Mouse (Mus musculus) stomach, embryonic 15.5 days (tissue): ENCODE measurements around the gene Zfp239. TPM values are rescaled to one million over a fixed set of nuclear protein-coding genes. Genes with fewer than 3 reads are reported as not detected.
A peak's percentile ranks its signal among the peaks of the same experiment; 100 is the strongest.
"Not testable (repeated sequence)": the region's sequence is repeated elsewhere in the genome, so short reads cannot be mapped to it uniquely, and the experiment has no call there.

Experiments
- ATAC-seq: fragments of 200-750 bp; cut with Nextera tagmentation; 2 replicates; pipeline ENCODE4 v1.8.0; 2017; ENCODE audit warnings: low read depth, moderate number of reproducible peaks, moderate TSS enrichment; ENCODE audit not compliant: insufficient read depth, low FRiP score
- H3K27ac ChIP-seq: fragments of 300-500 bp; sonication (generic); 2 replicates; pipeline ENCODE4 v1.5.1; 2015; ENCODE audit warnings: mild to moderate bottlenecking, inconsistent platforms
- H3K27me3 ChIP-seq: fragments of 300-500 bp; sonication (generic); replicated peaks from 2 replicates; pipeline ENCODE4 v1.6.1; 2015; ENCODE audit warnings: inconsistent platforms
- H3K36me3 ChIP-seq: fragments of 300-500 bp; sonication (generic); 2 replicates; pipeline ENCODE4 v1.6.1; 2015; ENCODE audit warnings: inconsistent platforms
- H3K4me1 ChIP-seq: fragments of 300-500 bp; sonication (generic); 2 replicates; pipeline ENCODE4 v1.6.1; 2015; ENCODE audit warnings: inconsistent platforms
- H3K4me2 ChIP-seq: fragments of 300-500 bp; sonication (generic); 2 replicates; pipeline ENCODE4 v1.6.1; 2015; ENCODE audit warnings: mild to moderate bottlenecking, inconsistent platforms
- H3K4me3 ChIP-seq: fragments of 300-500 bp; sonication (generic); replicated peaks from 2 replicates; pipeline ENCODE4 v1.5.1; 2015; ENCODE audit warnings: inconsistent platforms
- H3K9ac ChIP-seq: fragments of 300-500 bp; sonication (generic); 2 replicates; pipeline ENCODE4 v1.6.1; 2015; ENCODE audit warnings: inconsistent platforms
- H3K9me3 ChIP-seq: fragments of 300-500 bp; sonication (generic); 2 replicates; pipeline ENCODE4 v1.6.1; 2016; ENCODE audit warnings: inconsistent platforms
- WGBS: fragments of 180-500 bp; shearing (Covaris S2); methylation state at CpG from one replicate; pipeline ENCODE4 v1.1.7; 2015; 5-methylcytosine and 5-hydroxymethylcytosine counted together
- polyA plus RNA-seq: library from polyadenylated mRNA; unstranded; fragments of >200 nt; fragmentation: Nextera tagmentation; extraction: Ambion mirVana; gene quantifications from 2 replicates; pipeline ENCODE4 v1.2.1, GENCODE M21; 2015

The Zfp239 gene
- polyA plus RNA-seq, 1 experiment from 2014 or later, result 6.4 TPM

DNA sequence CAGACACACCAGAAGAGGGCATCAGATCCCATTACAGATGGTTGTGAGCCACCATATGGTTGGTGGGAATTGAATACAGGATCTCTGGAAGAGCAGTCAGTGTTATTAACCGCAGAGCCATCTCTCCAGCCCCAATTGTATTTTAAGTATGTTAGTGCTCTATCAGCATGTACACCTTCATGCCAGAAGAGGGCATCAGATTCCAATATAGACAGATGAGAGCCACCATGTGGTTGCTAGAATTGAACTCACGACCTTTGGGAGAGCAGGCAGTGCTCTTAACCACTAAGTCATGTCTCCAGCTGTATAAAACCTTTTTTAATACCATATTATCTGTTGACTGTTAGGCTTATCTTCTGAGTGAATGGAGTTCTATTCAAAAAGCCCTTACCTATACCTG lies 10.2 kb upstream of the Zfp239 start:
- Histone ChIP-seq H3K27ac (no peak overlapping the region), H3K27me3 (no peaks in the 10 kb centered on the region), H3K4me1 (no peaks in the 10 kb centered on the region), H3K9ac (no peak overlapping the region), H3K36me3 (peaks cover 13% of the 10 kb centered on the region), H3K4me2 (no peak overlapping the region), H3K9me3 (no peaks in the 10 kb centered on the region), H3K4me3 (no peak overlapping the region)
- 62% methylated on average over 2 of the region's 2 CpGs for WGBS
- no peak for ATAC-seq

DNA sequence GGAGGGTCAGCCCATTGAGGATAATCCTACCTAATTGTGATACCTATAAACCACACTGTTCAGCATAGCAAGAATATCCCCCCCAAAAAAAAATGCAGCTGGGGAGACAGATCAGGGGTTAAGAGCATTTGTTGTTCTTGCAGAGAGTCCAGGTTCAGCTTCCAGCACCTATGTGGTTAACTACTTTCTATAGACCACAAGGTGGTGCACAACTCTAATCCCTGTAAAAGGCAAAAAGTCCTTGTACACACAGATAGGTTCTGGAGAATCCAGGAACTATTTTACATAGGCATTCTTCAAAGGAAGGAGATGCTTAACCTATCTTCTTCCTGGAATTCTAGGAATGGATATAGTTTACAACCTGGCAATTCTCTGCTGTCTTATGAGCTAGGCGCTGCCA lies 3.9 kb upstream of the Zfp239 start:
- Histone ChIP-seq H3K27ac (no peak overlapping the region), H3K36me3 (no peaks in the 10 kb centered on the region), H3K9me3 (no peaks in the 10 kb centered on the region), H3K27me3 (no peaks in the 10 kb centered on the region), H3K4me1 (no peaks in the 10 kb centered on the region), H3K9ac (no peak overlapping the region), H3K4me2 (no peak overlapping the region), H3K4me3 (no peak overlapping the region)
- 64% methylated on average over 1 of the region's 1 CpGs for WGBS
- no peak for ATAC-seq

DNA sequence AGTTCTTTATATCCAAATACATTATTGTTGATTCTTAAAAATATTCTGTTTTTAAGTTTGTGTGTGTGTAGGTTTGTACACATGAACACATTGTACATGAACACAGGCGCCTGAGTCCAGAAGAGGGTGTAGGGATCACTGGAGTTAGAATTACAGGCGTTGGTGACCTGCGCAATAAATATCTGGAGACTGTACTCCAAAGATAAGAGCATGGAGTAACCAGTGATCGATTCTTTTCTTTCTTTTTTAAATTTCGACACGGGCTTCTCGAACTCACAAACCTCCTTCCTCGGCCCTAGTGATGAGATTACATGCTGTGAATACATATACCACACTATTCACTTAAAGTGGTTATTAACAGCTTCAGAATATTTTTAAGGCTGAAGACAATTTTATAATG lies 565 bp downstream of the Zfp239 start:
- no peaks in the 10 kb centered on the region for H3K9me3 ChIP-seq
- WGBS, result 75% methylated on average over 8 of the region's 8 CpGs
- no peaks in the 10 kb centered on the region for H3K36me3 ChIP-seq
- no peak overlapping the region for H3K9ac ChIP-seq
- H3K4me1 ChIP-seq, result no peaks in the 10 kb centered on the region
- H3K27ac ChIP-seq, result no peak overlapping the region
- no peaks in the 10 kb centered on the region for H3K27me3 ChIP-seq
- H3K4me3 ChIP-seq, result peak overlapping the region; percentile 73; the same call in 1 of the 2 replicates
- peak; percentile 67; the same call in 1 of the 2 replicates for ATAC-seq
- H3K4me2 ChIP-seq, result peak overlapping the region; percentile 96

DNA sequence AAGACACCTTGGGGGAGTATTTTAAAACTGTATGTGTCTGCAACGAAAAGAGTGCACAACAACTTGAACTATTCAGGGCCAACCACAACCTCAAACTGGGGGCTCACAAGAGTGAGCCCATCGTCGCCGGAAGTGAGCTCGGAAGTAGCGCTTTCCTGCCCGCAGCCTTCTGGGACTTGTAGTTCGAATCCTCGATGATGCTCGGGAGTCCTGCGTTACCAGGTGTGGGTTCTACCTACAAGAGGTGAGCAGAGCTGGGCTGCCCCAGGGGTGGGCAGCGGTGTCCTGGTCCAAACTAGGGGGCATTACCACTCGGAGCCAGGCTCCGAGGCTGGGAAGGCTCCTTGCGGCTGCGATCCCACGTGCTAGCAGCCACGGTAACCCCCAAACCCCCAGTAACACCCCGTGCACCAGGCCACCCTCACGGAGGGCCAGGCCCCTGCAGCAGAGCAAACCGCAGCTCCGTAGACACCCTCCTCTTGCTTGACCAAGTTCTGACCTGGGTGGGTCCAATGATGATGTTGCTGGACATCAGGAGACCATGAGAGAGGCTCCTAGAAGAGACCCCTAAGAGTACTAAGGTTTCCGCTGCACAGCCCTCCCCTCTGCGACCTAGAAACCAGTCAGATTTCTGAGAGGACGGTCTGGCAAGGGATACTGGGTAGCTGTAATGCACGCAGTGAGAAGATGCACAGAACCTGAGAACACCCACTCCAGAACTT lies 1.2 kb downstream of the Zfp239 start:
- no peaks in the 10 kb centered on the region for H3K36me3 ChIP-seq
- H3K27ac ChIP-seq, result no peak overlapping the region
- WGBS, result 3% methylated on average over 26 of the region's 26 CpGs
- H3K4me1 ChIP-seq, result no peaks in the 10 kb centered on the region
- H3K9ac ChIP-seq, result peak overlapping the region; percentile 40; the same call in 1 of the 2 replicates
- H3K9me3 ChIP-seq, result no peaks in the 10 kb centered on the region
- peak; percentile 86 for ATAC-seq
- no peaks in the 10 kb centered on the region for H3K27me3 ChIP-seq
- peak overlapping the region; percentile 96 for H3K4me2 ChIP-seq
- peak overlapping the region; percentile 73 for H3K4me3 ChIP-seq

DNA sequence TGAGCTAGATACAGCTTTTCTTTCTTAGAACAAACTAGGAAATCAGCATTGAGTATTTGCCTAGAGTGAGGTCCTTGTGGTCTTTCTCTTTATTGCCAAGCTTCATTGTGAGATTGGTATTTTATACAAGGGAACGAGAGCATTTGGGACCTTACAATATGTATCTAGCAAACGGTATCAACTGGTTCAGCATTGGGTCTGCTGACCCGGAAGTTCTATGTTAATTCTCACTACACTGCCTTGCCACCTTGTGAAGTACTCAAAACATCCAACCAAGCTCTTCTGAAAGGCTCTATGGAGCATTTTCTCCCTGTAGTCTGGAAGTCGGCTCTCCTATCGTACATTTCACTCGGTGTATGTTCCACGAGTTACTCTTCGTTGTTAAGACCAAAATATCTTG lies 1.9 kb downstream of the Zfp239 start:
- ATAC-seq, result no peak
- Histone ChIP-seq H3K9ac (no peak overlapping the region), H3K4me3 (peak overlapping the region; percentile 73), H3K27me3 (no peaks in the 10 kb centered on the region), H3K4me1 (no peaks in the 10 kb centered on the region), H3K27ac (no peak overlapping the region), H3K9me3 (no peaks in the 10 kb centered on the region), H3K36me3 (no peaks in the 10 kb centered on the region), H3K4me2 (peak overlapping the region; percentile 96)
- WGBS, result 91% methylated on average over 8 of the region's 8 CpGs

DNA sequence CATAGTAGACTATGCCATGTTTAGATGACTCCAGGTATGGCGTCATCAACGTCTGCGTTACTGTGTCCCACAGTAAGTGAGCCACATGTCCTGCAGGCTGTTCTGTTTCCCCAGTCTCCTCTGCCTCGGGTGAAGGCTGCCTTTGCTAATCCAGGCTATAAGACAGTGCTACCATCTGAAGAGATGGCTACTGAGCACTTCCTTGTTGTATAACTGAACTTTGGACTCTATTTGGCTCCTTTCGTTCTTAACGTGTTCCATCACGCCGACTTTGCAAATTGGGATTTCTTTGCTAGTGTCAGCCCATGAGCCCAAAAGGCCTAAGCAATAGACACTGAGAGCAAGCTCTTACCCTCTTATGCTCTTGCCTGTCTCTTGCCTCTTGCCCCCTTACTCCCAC lies 6.3 kb downstream of the Zfp239 start:
- no peak for ATAC-seq
- Histone ChIP-seq H3K4me3 (no peak overlapping the region), H3K4me2 (no peak overlapping the region), H3K36me3 (no peaks in the 10 kb centered on the region), H3K4me1 (no peaks in the 10 kb centered on the region), H3K9ac (no peak overlapping the region), H3K27me3 (no peaks in the 10 kb centered on the region), H3K27ac (no peak overlapping the region), H3K9me3 (no peaks in the 10 kb centered on the region)
- WGBS, result 84% methylated on average over 8 of the region's 8 CpGs

DNA sequence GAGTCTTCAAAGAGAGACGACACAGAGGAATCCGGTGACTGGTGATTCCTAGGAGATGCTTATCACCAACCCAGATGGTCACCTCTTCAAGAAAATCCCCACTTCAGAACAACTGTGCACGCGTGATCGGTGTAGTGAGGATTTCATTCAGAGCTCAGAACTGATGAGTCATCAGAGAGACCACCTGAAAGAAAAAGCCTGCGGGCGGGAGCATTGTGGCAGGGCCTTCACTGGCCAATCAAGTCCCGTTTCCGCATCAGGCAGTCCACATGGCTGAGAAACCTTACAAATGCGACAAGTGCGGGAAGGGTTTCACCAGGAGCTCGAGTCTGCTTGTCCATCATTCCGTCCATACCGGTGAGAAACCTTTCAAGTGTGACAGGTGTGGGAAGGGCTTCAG lies 9.1 kb downstream of the Zfp239 start:
- no peak overlapping the region for H3K4me3 ChIP-seq
- 76% methylated on average over 14 of the region's 14 CpGs for WGBS
- H3K4me1 ChIP-seq, result no peaks in the 10 kb centered on the region

DNA sequence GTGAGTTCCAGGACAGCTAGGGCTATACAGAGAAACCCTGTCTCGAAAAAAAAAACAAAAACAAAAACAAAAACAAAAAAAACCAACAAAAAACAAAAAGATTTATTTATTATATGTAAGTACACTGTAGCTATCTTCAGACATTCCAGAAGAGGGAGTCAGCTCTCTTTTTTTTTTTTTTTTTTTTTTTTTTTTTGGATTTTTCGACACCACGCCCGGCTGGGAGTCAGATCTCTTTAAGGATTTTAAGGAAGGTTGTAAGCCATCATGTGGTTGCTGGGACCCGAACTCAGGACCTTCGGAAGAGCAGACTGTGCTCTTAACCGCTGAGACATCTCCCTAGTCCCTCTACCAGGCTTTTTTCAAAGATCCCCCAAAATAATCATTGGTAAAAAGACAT lies 11.6 kb downstream of the Zfp239 start:
- H3K36me3 ChIP-seq, H3K9ac ChIP-seq, ATAC-seq, H3K4me1 ChIP-seq, H3K27ac ChIP-seq, H3K27me3 ChIP-seq, H3K9me3 ChIP-seq, H3K4me2 ChIP-seq, H3K4me3 ChIP-seq: not testable (repeated sequence)
- WGBS, result 86% methylated on average over 7 of the region's 7 CpGs

More for the DNA sequence above, 9.1 kb downstream of the Zfp239 start:
- Histone ChIP-seq H3K4me2 (no peak overlapping the region), H3K27ac (no peak overlapping the region), H3K9me3 (no peaks in the 10 kb centered on the region), H3K27me3 (no peaks in the 10 kb centered on the region), H3K36me3 (no peaks in the 10 kb centered on the region), H3K9ac (no peak overlapping the region)
- ATAC-seq, result no peak

DNA sequence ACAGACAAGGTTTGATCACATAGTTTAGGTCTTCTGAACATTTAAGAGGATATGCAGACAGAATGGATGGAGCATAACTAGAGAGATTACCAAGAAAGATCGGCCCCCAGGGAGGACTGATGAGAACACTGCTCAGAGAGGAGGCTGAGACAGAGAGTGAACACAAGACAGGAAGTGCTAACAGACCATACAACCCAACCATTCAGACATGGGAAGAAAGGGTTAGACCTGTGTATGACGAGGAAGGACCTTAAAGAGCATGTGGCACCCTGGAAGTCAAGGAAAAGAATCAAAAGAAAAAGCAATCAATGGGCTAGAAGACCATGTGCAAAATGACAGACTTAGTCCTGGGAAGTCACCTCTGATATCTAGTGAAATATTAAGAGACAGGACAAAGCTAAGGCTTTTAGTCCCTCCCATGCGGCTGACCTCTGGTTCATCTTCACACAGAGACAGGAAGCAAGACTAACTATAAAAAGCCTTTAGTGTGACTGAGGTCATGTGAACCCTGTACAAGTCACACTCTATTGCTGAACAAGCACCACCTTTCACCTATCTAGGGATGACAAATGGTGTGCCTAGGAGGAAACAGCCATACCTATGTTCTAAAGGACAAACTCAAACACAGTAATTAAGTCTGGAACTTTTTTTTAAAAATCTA lies 12.9 kb downstream of the Zfp239 start:
- Histone ChIP-seq H3K27me3 (no peaks in the 10 kb centered on the region), H3K4me2 (no peak overlapping the region), H3K9me3 (no peaks in the 10 kb centered on the region), H3K36me3 (no peaks in the 10 kb centered on the region), H3K9ac (no peak overlapping the region), H3K4me1 (no peaks in the 10 kb centered on the region), H3K4me3 (no peak overlapping the region), H3K27ac (no peak overlapping the region)
- no peak for ATAC-seq
- 84% methylated on average over 3 of the region's 3 CpGs for WGBS

DNA sequence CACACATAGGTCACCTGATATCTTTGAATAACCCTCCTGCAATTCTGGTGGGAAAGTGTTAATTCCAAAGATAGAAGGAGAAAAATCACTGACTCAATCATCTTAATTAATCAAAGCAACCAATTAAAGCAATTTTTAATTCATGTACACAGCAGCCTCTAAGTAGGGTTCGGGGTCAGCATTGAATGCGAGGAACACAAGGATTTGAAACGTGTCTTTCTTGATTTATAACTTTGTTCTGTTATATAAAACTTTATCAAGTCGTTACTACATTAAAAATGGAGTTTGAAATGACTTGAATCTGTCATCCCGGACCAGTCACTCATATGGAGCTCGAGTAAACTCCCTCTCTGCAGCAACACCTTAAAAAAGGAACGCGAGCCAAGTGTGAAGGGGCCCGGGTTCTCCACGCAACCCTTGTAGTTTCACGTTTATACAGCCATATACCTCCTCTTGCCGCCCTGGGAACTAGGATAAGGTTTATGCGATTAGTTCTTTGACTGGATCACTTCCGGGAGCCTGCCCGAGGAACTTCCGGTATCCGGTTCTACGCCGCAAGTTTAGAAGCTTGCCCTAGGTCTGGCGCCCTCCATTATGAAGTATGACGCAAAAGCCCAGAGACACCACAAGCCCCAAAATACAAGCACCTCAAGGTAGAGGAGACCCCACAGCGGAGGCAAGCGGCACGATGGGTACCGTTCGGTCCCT lies 17.0 kb downstream of the Zfp239 start:
- Histone ChIP-seq H3K27me3 (no peaks in the 10 kb centered on the region), H3K4me3 (peak overlapping the region; percentile 51), H3K4me2 (peak overlapping the region; percentile 65), H3K36me3 (no peaks in the 10 kb centered on the region), H3K4me1 (no peaks in the 10 kb centered on the region), H3K9me3 (no peaks in the 10 kb centered on the region), H3K9ac (peak overlapping the region; percentile 45; the same call in 1 of the 2 replicates), H3K27ac (peak overlapping the region; percentile 99)
- ATAC-seq, result peak; percentile 84
- 12% methylated on average over 26 of the region's 26 CpGs for WGBS

DNA sequence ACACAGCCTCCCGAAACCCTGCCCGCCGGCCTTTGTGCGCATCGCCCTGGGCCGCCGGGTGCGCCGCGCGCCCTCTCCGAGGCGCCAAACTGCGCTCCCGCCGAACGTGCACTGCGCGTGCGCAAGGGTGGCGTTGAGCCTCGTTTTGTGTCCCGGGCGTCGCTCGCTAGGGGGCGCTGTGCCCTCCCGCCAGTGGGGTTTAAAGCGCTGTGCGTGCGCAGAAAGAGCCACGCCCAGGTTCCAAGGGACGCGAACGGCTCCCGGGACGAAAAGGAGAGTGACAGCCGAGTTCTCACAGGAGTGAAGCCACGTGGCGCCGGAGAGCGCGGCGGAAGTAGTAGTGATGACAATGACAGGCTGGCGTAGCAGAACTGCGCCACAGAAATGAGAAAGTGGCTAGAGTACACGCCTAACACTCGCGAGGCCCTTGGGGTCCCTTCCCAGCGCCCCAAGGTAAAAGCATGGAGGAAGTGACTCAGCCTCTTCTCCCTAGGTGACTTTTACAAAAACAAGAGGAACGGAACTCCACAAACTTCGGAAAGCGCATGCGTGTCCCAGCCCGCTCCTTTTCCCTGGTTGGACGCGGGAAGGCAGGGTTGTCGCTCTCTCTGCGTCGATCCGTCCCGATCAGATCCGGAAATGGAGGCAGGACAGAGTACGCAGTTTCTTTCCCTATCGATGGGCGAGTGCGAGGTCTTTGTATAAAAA lies 17.7 kb downstream of the Zfp239 start:
- no peaks in the 10 kb centered on the region for H3K9me3 ChIP-seq
- WGBS, result under 1% methylated on average over 67 of the region's 67 CpGs
- no peaks in the 10 kb centered on the region for H3K27me3 ChIP-seq
- peak overlapping the region; percentile 45 for H3K9ac ChIP-seq
- no peaks in the 10 kb centered on the region for H3K4me1 ChIP-seq
- H3K4me3 ChIP-seq, result peak overlapping the region; percentile 51
- peak overlapping the region; percentile 99 for H3K27ac ChIP-seq
- H3K4me2 ChIP-seq, result peak overlapping the region; percentile 65
- H3K36me3 ChIP-seq, result no peaks in the 10 kb centered on the region
- ATAC-seq, result peak; percentile 95
